Mouse (Mus musculus) 416B (cell line): ENCODE results near the gene Islr2.
A peak's percentile ranks its signal among the peaks of the same experiment; 100 is the strongest.

Source experiments
- DNase-seq: peaks from one replicate; pipeline ENCODE4 v3.0.0; 2011; ENCODE audit warnings: low read depth

The Islr2 gene

DNA sequence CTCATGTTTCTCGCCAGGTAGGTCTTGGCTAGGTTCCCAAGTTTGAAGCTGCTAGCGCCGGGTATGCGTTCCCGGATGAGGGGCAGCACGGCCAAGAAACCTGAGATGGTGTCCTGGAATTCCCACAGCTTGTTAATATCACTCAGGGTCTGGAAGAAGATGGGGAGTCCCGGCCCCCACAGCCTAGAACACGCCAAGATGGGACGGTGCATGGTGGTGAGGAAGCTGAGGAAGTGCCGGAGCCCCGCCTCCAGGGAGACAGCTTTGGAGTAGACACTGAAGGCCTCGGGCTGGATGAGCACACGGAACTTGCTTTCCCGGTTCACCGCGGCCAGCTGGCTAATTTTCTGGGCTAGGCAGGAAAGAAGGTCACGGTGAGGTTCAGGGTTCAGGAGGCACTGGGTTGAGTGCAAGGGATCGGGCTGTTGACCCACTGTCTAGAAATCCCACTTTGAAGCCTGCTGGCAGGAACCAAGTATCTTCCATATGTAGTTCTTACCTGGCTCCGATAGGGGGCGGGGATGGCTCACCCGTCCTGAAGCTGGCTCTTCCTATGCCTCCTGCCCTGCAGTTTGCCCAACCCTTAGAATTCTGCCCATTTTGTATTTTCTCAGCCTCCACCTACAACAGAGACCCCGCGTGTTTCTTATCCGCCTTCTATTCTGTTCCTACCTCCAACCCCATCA, 16.2 kb upstream of the Islr2 start:
- peak; percentile 70 for DNase-seq

DNA sequence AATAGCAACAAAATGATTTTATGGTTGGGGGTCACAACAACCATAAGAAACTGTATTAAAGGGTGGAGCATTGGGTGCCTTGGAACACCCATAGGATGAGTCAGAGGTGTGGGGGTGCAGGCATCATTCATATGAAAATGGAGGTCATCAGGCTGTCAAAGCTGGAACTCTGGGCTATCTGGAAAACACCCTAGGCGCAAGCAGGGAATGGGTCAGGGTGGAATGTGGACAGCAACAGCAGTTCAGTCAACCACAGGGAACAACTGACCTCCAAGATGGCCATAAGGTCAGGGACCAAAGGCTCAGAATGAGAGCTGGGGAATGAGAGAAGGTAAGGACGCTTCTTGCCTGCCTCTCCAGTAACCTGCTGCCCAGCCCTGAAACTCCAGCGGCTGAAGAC, 14.4 kb upstream of the Islr2 start:
- no peak for DNase-seq

DNA sequence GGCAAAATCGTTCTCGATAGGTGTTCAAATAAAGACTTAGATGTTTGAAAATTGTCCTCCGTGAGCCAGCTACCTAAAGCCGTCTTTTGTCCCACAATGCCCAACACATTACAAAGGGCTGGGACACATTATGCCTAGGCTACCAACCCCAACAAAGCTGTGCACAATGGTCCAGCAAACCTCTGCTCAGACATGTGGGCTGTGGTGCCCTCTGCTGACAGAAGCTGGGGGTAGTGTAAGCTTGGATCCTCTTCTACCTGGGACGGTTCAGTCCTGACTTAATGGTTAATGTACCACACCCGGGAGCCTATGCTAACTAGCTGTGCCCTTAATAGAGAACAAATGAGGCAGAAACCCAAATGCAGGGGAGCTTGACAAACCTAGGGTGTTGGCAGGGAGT, 12.3 kb upstream of the Islr2 start:
- DNase-seq: peak; percentile 38

DNA sequence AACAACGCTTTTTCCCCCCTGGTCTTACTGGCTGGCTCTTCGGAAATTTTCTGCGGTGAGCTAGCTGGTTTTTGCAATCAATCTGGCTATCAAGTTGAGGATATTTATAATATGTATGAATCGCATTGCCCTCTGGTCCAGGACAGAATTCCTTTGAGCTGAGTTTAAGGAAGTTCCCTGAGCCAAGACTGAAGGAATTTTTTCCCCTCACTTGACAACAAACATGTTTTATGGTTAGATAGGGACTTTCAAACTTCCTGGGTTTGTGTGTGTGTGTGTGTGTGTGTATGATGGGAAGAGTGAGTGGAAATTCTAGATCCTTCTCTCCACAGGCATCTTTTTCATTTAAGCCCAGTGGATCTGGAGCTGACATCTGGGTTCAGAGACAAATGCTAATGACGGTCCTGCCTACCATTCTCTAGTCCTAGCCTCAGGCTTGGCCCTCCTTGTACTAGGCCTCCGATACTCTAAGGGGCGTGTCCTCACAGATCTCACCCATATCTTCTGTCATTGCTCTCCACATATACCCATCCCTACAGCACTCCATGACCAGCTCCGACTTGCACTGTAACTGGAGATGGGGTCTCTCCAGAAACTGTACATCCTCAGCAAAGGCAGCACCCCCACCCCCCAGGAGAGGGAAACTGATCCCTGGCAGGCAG, 10.5 kb upstream of the Islr2 start:
- no peak for DNase-seq

DNA sequence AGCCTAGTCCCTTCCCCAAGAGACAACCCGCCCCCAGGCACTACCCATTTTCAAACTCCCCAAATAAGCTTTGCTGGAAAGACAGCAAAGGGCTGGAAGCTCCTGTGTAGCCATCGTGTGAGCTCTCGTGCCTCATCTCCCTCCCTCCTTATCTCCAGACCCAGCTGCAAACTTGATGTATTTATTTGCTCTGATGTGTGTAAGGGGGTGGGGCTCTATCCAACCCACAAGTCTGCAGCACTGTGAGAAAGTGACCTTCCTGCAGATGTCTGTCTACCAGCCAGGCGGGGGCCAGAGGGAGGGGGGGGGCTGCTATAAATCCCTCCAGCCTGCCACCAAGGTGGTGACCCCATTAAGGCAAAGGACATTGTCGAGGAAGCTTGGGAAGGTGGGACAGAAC, 9.7 kb upstream of the Islr2 start:
- DNase-seq: peak; percentile 36

DNA sequence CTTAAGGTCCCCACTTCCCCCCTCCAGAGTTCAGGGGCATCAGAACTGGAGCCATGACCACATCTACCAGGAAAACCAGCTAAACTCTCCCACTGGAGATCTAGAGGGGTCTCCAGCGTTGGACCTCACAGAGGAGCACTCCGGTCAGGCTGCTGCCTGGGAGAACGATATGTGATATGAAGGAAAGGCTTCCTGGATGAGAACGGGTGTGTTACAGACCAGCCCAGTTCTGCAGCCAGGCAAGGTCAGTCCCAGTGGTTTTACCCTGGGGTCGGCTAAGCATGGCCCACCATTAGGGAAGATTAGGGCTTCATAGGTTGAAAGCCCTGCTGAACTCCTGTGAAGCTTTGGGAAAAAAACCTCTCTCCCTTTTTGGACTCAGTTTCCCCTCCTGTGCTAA, 9.3 kb upstream of the Islr2 start:
- DNase-seq: no peak

DNA sequence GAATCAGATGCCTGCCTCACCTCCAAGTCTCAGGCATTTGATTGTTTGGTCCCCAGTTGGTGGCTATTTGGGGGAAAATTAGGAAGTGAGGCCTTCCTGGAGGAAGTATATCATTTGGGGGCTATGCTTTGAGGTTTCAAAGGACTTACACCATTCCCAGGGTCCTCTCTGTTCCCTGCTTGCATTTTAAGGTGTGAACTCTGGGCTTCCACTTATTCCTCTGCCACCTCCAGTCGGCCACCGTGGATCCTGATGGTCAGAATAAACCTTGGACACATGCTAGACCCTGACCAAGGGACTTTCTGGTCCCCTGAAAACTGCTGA, 6.1 kb upstream of the Islr2 start:
- DNase-seq: no peak

DNA sequence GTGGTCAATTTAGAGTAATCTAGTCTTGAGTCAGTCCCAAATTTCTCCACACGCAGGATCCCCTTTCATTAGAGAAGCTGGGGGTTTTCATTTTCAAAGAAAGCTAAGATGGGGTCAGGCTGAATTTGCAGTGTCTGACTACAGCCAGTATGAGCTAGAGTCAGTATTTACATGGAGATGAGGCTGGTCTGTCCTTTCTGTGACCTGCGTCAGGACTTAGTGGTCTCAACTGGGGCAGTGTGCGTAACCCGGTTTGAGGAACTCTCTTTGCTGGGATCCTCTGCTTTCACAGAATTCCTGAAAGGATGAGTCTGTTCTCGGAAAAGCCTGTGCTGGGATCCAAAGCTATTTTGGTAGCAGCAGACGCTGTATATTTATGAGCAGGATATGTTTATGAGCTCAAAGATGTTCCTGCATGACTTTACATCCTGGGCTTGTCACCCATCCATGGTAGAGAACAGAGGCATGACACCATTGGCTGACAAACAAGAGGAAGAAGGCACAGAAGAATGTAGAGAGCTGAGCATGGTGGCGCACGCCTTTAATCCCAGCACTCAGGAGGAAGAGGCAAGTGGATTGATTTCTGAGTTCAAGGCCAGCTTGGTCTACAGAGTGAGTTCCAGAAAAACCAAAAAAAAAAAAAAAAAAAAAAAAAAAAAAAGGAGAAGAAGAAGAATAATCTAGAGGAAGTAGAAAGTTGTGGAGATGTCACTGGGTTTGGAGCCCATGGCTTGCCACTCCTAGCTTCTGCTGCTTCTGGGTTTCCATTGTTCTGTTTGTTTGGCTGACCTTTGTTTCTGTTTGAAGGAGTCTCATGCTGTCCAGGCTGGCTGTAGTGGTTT, 5.6 kb upstream of the Islr2 start:
- no peak for DNase-seq

DNA sequence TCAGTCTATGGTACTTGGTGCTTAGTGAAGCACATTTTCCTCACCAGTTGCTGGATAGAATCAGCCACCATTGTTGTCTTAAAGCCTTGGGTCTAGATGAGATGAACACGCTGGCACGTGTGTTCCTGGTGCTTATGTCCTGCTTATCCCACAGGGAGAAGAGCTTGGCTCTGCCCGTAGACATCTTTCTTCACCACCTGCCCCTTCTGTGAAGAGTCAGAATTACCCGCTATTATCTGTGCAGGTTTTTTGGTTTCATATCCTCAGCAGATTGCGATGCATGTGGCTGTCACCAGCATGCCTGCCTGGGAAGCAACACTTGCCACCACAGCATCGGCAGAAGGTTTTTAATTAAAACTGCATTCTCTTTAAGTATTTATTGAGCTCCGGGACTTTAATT, 1.9 kb upstream of the Islr2 start:
- no peak for DNase-seq

DNA sequence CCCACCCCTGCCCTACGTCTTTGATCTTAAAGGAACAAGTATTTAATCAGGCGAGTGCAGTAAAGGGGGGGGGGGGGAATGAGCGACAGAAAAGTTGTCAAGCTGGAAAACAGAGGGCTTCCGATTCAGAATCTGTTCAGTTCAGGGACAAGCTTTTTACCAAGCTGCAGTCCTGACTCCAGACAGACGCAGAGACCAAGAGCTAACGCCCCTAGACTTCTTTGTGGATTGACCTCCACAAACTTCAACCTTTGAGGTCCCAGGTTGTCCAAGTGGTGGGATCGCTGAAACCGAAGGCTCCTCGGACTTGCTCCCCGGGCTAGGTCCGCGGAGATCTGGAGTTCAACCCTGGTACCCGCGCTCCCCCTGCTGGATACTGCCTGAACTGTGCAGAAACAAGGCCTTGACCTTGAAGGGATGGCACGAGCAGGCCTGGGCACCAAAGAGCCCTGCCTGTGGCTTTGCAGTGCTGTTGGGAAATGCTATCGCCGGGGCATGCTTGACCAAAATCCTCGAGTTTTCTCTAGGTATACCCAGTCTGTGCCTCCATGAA, 405 bp upstream of the Islr2 start:
- peak; percentile 89 for DNase-seq

DNA sequence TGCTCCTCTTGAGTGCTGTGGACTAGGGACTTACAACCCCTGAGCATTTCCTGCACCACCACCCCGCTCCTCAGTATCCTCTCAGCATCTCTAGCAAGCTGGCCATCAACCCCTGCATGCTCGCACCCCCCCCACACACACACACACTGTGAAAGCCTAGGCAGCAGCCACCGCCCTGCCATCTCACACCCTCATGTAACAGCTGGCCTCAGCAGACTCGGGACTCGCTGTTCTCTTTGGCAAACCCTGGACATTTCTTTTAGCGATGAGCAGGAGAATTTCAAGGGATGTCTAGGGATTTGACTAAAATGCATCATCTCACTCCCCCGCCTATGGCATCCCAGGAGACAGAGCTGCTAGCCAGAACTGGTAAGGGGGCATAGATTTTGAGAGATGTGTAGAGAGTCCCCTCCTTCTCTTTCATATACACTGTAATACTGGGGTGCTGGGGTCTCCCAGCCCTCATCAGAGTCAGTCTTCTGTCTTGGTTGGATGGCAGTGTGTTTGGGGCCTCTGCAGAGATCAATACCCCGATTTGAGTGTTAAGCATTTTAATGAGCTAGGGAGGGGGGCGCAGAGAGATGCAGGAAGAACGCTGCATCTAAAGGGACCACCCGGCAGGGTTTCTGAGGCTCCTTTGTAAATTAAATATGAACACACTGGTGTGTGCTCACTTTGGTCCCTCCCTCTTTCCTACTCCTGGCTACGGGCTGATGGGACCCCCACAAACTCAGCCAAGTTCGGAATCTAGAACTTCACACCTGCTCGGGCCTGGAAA, 1.3 kb downstream of the Islr2 start:
- DNase-seq: no peak

DNA sequence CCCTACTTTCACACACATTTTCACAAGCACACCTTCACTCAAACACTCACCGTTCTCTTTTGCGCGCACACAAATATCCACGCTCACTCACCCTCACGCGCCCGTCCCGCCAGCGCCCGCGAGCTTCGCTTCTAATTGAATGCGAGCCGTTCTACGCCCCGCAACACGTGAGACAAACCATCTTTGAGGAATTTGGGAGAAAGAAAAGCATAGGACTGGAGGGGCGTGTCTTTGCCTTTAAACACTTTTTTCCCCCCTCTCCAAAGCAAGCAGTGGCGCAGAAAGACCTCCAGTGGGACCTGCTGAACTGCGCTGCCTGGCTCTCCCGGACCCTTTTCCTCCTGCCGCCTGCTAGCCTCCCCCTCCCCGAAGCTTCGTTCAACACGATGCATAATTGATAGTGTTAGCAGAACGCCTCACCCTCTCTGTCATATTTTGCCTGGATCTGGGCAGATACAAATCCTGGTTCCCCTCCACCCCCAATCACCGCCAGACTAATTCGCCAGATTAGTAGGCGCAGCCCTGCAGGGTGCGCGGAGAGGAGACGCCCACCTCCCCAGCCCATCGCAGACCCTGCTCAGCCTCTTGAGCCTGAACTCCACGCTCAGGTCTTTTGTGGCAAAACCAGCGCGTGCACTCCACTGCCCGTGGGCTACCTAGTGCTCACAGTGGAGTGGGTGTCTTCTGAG, 2.1 kb downstream of the Islr2 start:
- no peak for DNase-seq

DNA sequence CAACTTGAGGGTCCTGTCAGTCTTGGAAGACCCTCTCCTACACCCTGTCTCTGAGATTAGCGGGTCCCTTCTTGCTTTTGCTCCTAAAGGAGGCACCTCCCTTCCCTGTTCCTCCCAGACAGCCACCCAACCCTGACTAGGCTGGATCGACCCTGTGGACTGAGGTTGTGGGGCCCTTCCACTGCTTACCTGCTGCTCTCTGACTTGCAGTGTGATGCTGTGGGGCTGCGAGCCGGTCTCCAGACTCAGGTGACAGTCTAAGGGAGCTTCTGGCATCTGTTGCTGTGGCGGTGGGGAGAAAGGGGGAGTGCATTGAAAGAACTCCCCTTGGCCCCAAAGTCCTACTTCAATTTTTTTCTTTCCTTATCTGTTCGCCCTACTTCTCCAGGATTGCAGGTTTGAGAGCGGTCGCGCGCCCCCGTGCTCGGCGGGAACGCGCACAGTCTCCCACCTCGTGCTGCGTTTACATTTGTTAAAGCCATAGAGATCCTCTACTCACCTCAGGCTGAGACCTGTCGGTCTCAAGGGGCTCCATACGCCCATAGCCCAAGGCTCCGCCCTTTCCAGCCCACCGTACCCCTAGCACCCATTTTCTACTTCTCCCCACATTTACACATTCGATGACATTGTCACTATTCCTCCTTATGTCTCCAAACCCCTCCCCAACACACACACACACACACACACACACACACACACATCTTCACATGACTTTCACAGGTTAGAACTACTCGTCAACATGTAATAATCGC, 2.9 kb downstream of the Islr2 start:
- DNase-seq: no peak

DNA sequence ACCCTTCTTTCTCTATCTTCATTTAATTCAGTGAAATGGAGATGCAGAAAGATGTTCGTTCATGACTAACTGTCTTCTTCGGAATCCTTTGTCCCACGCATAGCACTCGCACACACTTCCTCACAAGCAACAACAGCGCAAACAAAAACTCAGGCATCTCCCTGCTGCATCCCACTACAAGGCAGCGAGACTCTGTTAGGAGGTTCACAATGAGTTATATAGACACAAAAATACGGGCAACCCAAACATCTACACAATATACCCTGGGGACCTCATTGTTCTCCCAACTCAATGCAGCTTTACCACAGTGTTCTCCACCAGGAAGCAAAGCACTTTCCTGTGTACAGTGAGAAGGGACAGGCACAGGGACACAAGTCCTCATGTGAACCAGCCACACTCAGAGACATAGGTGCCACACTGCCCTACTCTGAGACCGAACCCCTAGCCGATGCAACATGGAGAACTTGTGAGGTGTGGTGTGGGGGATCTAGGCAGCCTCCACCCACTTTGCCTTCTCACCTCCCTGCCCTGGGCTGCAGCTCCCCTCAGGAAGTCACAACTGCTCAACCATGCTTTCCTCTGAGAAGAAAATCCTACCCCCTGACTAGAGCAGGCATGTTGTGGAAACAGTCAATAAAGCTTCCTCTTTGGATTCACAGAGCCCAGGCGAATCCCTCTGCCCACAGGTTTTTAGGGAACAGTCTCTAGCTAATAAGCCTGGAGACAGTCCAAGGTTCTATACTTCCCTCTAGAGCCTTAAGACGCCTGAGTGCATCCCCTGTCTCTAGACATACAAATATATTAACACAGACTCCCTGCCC, 3.6 kb downstream of the Islr2 start:
- no peak for DNase-seq

DNA sequence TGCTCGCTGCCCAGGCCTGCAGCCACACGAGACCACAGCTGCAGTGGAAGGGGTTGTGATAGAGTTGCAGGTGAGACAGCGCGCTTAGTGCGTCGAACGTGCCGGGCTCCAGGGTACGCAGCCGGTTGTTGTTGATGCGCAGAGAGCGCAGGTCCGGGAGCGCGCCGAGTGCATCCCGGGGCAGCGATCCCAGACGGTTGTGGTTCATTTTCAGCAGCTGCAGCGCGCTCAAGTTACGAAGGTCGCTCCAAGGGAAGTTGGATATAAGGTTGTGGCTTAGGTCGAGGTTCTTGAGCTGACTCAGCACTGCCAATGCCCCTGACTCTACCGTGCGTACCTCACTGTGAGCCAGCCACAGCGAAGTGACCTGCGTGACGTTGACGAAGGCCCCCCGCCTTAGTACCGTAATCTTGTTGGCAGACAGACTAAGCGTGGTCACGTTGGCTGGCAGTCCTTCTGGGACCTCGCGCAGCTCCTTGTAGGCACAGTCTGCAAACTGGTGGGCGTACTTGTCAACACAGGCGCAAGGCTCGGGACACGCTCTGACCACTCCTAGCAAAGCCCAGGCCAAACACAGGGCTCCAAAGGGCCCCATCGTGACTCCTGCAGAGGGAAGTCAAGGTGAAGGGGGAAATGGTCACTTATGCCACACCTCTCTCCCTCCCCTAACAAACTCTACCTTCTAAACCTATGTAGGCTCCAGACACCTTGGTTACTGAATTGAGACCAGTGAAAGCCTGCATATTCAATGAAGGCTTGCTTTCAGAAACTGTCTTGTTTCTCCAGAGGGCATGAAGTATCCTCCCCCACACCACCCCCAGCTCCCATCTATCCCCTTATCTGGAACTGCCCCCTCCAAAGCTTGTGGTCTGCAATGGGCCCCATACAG, 4.5 kb downstream of the Islr2 start:
- no peak for DNase-seq

DNA sequence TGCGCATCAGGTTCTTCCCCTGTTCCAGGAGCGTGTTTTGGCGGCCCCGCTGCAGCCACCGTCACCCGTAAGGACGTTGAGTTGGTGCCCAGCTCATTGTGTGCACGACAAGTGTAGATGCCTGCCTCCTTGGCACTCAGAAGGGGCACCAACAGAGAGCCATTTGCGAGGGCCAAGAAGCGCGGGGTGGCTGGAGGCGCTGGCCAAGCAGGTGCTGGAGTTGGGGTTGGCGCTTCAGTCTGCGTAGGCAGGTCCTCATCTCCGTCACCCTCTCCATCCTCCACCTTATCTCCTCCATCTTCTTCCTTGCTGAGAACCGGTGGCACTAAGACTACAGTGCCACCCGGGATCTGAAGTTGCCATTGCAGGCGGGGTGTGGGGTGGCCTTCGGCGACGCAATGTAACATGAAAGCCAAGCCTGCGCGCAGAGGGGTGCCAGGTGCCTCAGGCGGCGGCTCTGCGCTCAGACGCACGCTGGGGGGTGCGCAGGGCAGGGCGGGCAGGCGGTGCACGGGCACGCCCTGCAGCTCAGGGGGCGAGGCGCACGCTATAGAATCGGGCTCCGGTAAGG, 5.2 kb downstream of the Islr2 start:
- DNase-seq: no peak

DNA sequence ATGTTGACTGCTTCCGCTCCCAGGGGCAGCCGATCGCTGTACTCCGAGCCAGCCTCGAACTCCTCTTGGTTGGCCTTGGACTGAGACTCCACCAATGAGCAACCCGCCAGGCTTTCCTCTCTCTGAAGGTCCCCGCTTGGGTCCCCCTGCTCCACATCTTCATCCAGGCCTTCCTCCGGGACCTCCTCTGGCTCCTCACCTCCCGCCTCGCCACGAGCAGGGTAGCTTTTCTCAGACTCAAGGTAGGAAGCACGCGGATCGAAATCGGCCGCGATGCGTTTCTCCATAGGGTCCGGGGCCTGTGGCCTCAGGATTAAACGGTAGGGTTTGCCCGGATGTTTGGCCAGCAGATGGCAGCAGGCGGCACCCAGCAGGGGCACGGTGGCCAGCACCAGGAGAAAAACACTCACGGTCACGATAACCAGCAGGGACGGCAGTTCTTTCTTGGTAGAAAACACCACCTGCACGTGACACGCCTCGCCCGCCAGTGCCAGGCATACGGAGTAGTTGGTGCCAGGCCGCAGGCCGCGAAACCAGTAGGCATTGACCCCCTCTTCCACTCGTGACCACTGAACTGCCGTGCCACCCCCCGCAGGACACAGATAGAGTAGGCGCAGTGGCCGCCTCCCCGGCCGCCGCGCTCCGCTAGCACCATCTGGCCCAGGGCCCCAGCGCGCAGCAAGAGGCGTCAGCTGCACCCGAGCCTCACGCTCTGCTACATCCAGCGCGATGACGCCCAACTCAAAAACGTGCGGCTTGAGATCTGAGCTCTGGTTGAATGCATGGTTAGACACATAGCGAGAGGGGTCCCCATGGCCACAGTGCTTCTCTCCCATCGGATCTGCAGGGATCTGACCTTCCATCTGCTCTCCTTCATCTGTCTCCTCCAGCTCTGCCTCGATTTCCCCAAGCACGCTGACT, 6.1 kb downstream of the Islr2 start:
- no peak for DNase-seq
